Mouse (Mus musculus) granulocyte monocyte progenitor cell, adult 5-6 weeks (primary cell): ENCODE data around the gene Eif4g2. TPM values are rescaled to one million over a fixed set of nuclear protein-coding genes. Genes with fewer than 3 reads are reported as not detected.

Source experiments
- ATAC-seq: replicated peaks from 2 replicates; pipeline ENCODE4 v1.8.0; 2016; ENCODE audit warnings: mild to moderate bottlenecking, moderate TSS enrichment, inconsistent platforms; ENCODE audit not compliant: poor library complexity, severe bottlenecking
- total RNA-seq, 2 experiments: library from RNA; stranded (forward) in 1 of 2; stranded (reverse) in 1 of 2; fragments of 200-712, 200-1000 nt in 1 of 2; fragments of >200 nt in 1 of 2; fragmentation: Nextera tagmentation in 1 of 2; gene quantifications; 2 replicates each; pipeline ENCODE4 v1.2.3; 2014 to 2017

Gene Eif4g2
- total RNA-seq, 2 experiments from 2014 or later: 609 to 735 TPM

- ATAC-seq: peak; percentile 54
Measured at GRCm38 (mm10) chr7:111072410-111072809, 10.4 kb downstream of the Eif4g2 start.

- ATAC-seq: no peak
Measured at GRCm38 (mm10) chr7:111070167-111070496, 12.7 kb downstream of the Eif4g2 start.

- peak; percentile 41 for ATAC-seq
Measured at GRCm38 (mm10) chr7:111069439-111070166, 13.2 kb downstream of the Eif4g2 start.

- ATAC-seq: no peak
Measured at GRCm38 (mm10) chr7:111068181-111068580, 14.6 kb downstream of the Eif4g2 start.

GRCm38 (mm10) chr7:111062971-111063370 lies 19.9 kb downstream of the Eif4g2 start:
- ATAC-seq: no peak

- no peak for ATAC-seq
Measured at GRCm38 (mm10) chr7:111059527-111059926, 23.3 kb downstream of the Eif4g2 start.

GRCm38 (mm10) chr7:111055984-111056657 lies 26.7 kb downstream of the Eif4g2 start:
- no peak for ATAC-seq

GRCm38 (mm10) chr7:111055221-111055620 lies 27.6 kb downstream of the Eif4g2 start:
- no peak for ATAC-seq

GRCm38 (mm10) chr7:111049652-111050421 lies 33.0 kb downstream of the Eif4g2 start:
- peak; percentile 82 for ATAC-seq

GRCm38 (mm10) chr7:111048920-111049319 lies 33.9 kb downstream of the Eif4g2 start:
- no peak for ATAC-seq

GRCm38 (mm10) chr7:111029046-111029553 lies 53.7 kb downstream of the Eif4g2 start:
- peak; percentile 3; the same call in 1 of the 2 replicates for ATAC-seq

- peak; percentile 91 for ATAC-seq
Measured at GRCm38 (mm10) chr7:111028281-111029045, 54.4 kb downstream of the Eif4g2 start, which contains the start of gene Ctr9. Gene Ctr9 (plus strand): TSS chr7:111028951.

- ATAC-seq: no peak
Measured at GRCm38 (mm10) chr7:111024912-111025311, 57.9 kb downstream of the Eif4g2 start.

- peak; percentile 20; the same call in 1 of the 2 replicates for ATAC-seq
Measured at GRCm38 (mm10) chr7:111024068-111024594, 58.7 kb downstream of the Eif4g2 start.

- ATAC-seq: no peak
Measured at GRCm38 (mm10) chr7:111020814-111021213, 62.0 kb downstream of the Eif4g2 start.

Other genes starting within 250 kb of the Eif4g2 start
- gene Rnf141, start 238.6 kb downstream of the Eif4g2 start, total RNA-seq (2014; fragmentation: Nextera tagmentation): 19.0 and 33.8 TPM in 2 replicates
- 40.7 and 47.4 TPM in 2 replicates for gene Rnf141, start 238.6 kb downstream of the Eif4g2 start, total RNA-seq (2017)
- gene Lyve1, start 219.8 kb downstream of the Eif4g2 start, total RNA-seq (2014; fragmentation: Nextera tagmentation): not detected in 2 replicates
- not detected in 2 replicates for gene Lyve1, start 219.8 kb downstream of the Eif4g2 start, total RNA-seq (2017)
- gene Mrvi1, start 100.6 kb downstream of the Eif4g2 start, total RNA-seq (2014; fragmentation: Nextera tagmentation): 0.41 TPM in 1 of 2 replicates, not detected in the other
- 0.09 and 0.21 TPM in 2 replicates for gene Mrvi1, start 100.6 kb downstream of the Eif4g2 start, total RNA-seq (2017)
- gene Ctr9, start 54.1 kb downstream of the Eif4g2 start, total RNA-seq (2014; fragmentation: Nextera tagmentation): 56.3 and 61.6 TPM in 2 replicates
- 67.6 and 78.4 TPM in 2 replicates for gene Ctr9, start 54.1 kb downstream of the Eif4g2 start, total RNA-seq (2017)